Mouse (Mus musculus) heart, adult 2 months (tissue): ENCODE measurements around the gene Nav1.

Experiments
- CTCF ChIP-seq: fragments of 200-600 bp; IDR thresholded peaks from 2 replicates; pipeline ENCODE4 v1.8.1; 2022; ENCODE audit warnings: antibody characterized with exemption, mild to moderate bottlenecking, moderate library complexity
- POLR2A ChIP-seq: fragments of 200-500 bp; IDR thresholded peaks from 2 replicates; pipeline ENCODE4 v1.6.1; 2011; ENCODE audit warnings: mild to moderate bottlenecking, low read depth, low read length, control low read depth; ENCODE audit not compliant: insufficient read depth

DNA sequence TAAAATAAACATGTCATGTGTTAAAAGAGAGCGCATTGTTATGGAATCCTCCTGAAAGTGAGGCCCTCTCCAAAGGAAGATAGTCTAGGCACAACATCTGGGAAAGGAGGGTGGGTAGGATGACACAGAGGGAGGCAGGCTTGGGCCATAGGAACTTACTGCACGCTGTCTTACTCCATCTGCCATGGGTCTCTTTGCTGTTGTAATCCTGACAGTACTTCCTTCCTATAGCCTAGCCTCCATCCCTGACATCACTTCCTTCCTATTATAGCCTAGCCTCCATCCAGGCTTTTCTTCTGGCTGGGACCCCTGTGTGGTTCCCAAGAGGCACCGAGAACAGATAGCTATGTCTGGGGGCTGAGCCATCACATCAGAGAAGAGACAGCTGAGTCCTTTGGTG, 10.2 kb upstream of the Nav1 start:
- TF ChIP-seq CTCF (no peak), POLR2A (no peak)
